Mouse (Mus musculus): ENCODE measurements at regions not wholly inside any gene's neighbourhood (a gene's known extent, or its start where the extent isn't known, plus 50 kb on each side); places are given as distances from the start of the nearest gene placed in this dataset.
A peak's percentile ranks its signal among the peaks of the same experiment; 100 is the strongest.

- Histone ChIP-seq H3K4me1 (ENCODE audit: control insufficient read depth in 2 of 2, insufficient read depth in 2 of 2, low read length in 2 of 2, poor library complexity in 1 of 2) (peaks cover 2 to 10% of the 10 kb centered on the region in 2 experiments; a peak in 2 of 4 replicates), H3K27ac (ENCODE audit: insufficient read depth, low read depth, low read length, poor library complexity, severe bottlenecking) (no peak overlapping the region), H3K36me3 (ENCODE audit: control insufficient read depth, insufficient read depth, low read length, poor library complexity, severe bottlenecking) (no peaks in the 10 kb centered on the region), H3K9me3 (ENCODE audit: control insufficient read depth, insufficient read depth, low read depth, low read length) (no peaks in the 10 kb centered on the region), H3K4me3 (ENCODE audit: insufficient read depth in 1 of 2, low read depth in 1 of 2, low read length in 2 of 2, poor library complexity in 1 of 2, severe bottlenecking in 1 of 2) (no peak overlapping the region), H3K9ac (ENCODE audit: insufficient read depth, low read depth, low read length, poor library complexity, severe bottlenecking) (no peak overlapping the region)
- TF ChIP-seq ZC3H11A (IDR thresholded peaks at IDR 0.05; ENCODE audit: borderline replicate concordance, low read depth, low read length), result no peak
- TF ChIP-seq MAFK (IDR thresholded peaks at IDR 0.05; ENCODE audit: insufficient read depth, low read depth, low read length), result no peak
- no peak for TF ChIP-seq HCFC1 (IDR thresholded peaks at IDR 0.05; ENCODE audit: borderline replicate concordance, insufficient read depth, low read length)
- no peak for TF ChIP-seq ZNF384 (IDR thresholded peaks at IDR 0.05; ENCODE audit: low read depth, low read length)
- in situ Hi-C loops (cut with MboI; ENCODE audit: low sequenced_read_pairs in 2 of 2, unreplicated experiment in 2 of 2), result no loop called here
- no peak for DNase-seq (ENCODE audit: low read depth, low spot score)
Measured at GRCm38 (mm10) chr2:144185175-144185574, 85.3 kb upstream of the Mgme1 start.

GRCm38 (mm10) chr2:144186426-144186825 lies 84.0 kb upstream of the Mgme1 start:
- H3K27ac ChIP-seq (ENCODE audit: insufficient read depth, low read depth, low read length, poor library complexity, severe bottlenecking), result no peak overlapping the region
- no peak overlapping the region for H3K9ac ChIP-seq (ENCODE audit: insufficient read depth, low read depth, low read length, poor library complexity, severe bottlenecking)
- in situ Hi-C loops (cut with MboI; ENCODE audit: low sequenced_read_pairs in 2 of 2, unreplicated experiment in 2 of 2), result no loop called here
- no peaks in the 10 kb centered on the region for H3K9me3 ChIP-seq (ENCODE audit: control insufficient read depth, insufficient read depth, low read depth, low read length)
- no peaks in the 10 kb centered on the region for H3K36me3 ChIP-seq (ENCODE audit: control insufficient read depth, insufficient read depth, low read length, poor library complexity, severe bottlenecking)
- no peak overlapping the region for H3K4me3 ChIP-seq (ENCODE audit: insufficient read depth in 1 of 2, low read depth in 1 of 2, low read length in 2 of 2, poor library complexity in 1 of 2, severe bottlenecking in 1 of 2)
- H3K4me1 ChIP-seq (ENCODE audit: control insufficient read depth in 2 of 2, insufficient read depth in 2 of 2, low read length in 2 of 2, poor library complexity in 1 of 2), result peaks cover 2 to 16% of the 10 kb centered on the region in 2 experiments; a peak in 3 of 4 replicates
- DNase-seq (ENCODE audit: low read depth, low spot score), result no peak
- no peak for TF ChIP-seq ZC3H11A (IDR thresholded peaks at IDR 0.05; ENCODE audit: borderline replicate concordance, low read depth, low read length)
- TF ChIP-seq CHD2 (IDR thresholded peaks at IDR 0.05; ENCODE audit: low read depth, low read length), result no peak
- TF ChIP-seq MAFK (IDR thresholded peaks at IDR 0.05; ENCODE audit: insufficient read depth, low read depth, low read length), result no peak
- no peak for TF ChIP-seq ZNF384 (IDR thresholded peaks at IDR 0.05; ENCODE audit: low read depth, low read length)
- no peak for TF ChIP-seq HCFC1 (IDR thresholded peaks at IDR 0.05; ENCODE audit: borderline replicate concordance, insufficient read depth, low read length)

- H3K27ac ChIP-seq (ENCODE audit: insufficient read depth, low read depth, low read length, poor library complexity, severe bottlenecking), result no peak overlapping the region
Measured at GRCm38 (mm10) chr2:144188076-144188475, 82.4 kb upstream of the Mgme1 start.

DNA sequence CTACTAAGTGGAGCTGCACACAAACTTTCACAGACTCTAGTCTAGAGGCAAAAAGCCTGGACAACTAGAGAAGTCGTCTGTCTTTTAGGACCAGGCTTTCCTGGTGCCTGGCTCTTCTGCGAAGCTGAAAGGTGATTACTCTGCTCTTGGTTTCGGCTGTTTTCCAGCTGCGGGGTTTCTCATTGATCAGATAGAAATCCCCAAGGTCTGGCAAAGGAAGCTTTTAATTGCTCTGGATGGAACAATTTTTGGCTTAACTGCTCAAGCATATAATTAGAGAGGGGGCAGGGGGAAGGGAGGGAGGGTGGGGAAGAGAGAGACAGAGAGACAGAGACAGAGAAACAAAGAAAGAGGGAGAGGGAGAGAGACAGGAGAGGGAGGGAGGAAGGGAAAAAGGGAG lies 82.0 kb upstream of the Mgme1 start:
- Histone ChIP-seq H3K27ac (ENCODE audit: insufficient read depth, low read depth, low read length, poor library complexity, severe bottlenecking) (no peak overlapping the region), H3K4me1 (ENCODE audit: control insufficient read depth in 2 of 2, insufficient read depth in 2 of 2, low read length in 2 of 2, poor library complexity in 1 of 2) (peaks cover 2 to 18% of the 10 kb centered on the region in 2 experiments; a peak in 3 of 4 replicates), H3K9ac (ENCODE audit: insufficient read depth, low read depth, low read length, poor library complexity, severe bottlenecking) (no peak overlapping the region), H3K9me3 (ENCODE audit: control insufficient read depth, insufficient read depth, low read depth, low read length) (no peaks in the 10 kb centered on the region), H3K4me3 (ENCODE audit: insufficient read depth in 1 of 2, low read depth in 1 of 2, low read length in 2 of 2, poor library complexity in 1 of 2, severe bottlenecking in 1 of 2) (no peak overlapping the region), H3K36me3 (ENCODE audit: control insufficient read depth, insufficient read depth, low read length, poor library complexity, severe bottlenecking) (no peaks in the 10 kb centered on the region)
- DNase-seq (ENCODE audit: low read depth, low spot score), result no peak
- TF ChIP-seq ZNF384 (IDR thresholded peaks at IDR 0.05; ENCODE audit: low read depth, low read length) (no peak), HCFC1 (IDR thresholded peaks at IDR 0.05; ENCODE audit: borderline replicate concordance, insufficient read depth, low read length) (no peak), CHD2 (IDR thresholded peaks at IDR 0.05; ENCODE audit: low read depth, low read length) (no peak), ZC3H11A (IDR thresholded peaks at IDR 0.05; ENCODE audit: borderline replicate concordance, low read depth, low read length) (no peak), MAFK (IDR thresholded peaks at IDR 0.05; ENCODE audit: insufficient read depth, low read depth, low read length) (no peak)
- in situ Hi-C loops (cut with MboI; ENCODE audit: low sequenced_read_pairs in 2 of 2, unreplicated experiment in 2 of 2), result no loop called here

More at GRCm38 (mm10) chr2:144188076-144188475, 82.4 kb upstream of the Mgme1 start:
- Histone ChIP-seq H3K9ac (ENCODE audit: insufficient read depth, low read depth, low read length, poor library complexity, severe bottlenecking) (no peak overlapping the region), H3K36me3 (ENCODE audit: control insufficient read depth, insufficient read depth, low read length, poor library complexity, severe bottlenecking) (no peaks in the 10 kb centered on the region), H3K9me3 (ENCODE audit: control insufficient read depth, insufficient read depth, low read depth, low read length) (no peaks in the 10 kb centered on the region), H3K4me1 (ENCODE audit: control insufficient read depth in 2 of 2, insufficient read depth in 2 of 2, low read length in 2 of 2, poor library complexity in 1 of 2) (peaks cover 2 to 18% of the 10 kb centered on the region in 2 experiments; a peak in 3 of 4 replicates), H3K4me3 (ENCODE audit: insufficient read depth in 1 of 2, low read depth in 1 of 2, low read length in 2 of 2, poor library complexity in 1 of 2, severe bottlenecking in 1 of 2) (no peak overlapping the region)
- TF ChIP-seq HCFC1 (IDR thresholded peaks at IDR 0.05; ENCODE audit: borderline replicate concordance, insufficient read depth, low read length), result no peak
- TF ChIP-seq ZC3H11A (IDR thresholded peaks at IDR 0.05; ENCODE audit: borderline replicate concordance, low read depth, low read length), result no peak
- no peak for TF ChIP-seq MAFK (IDR thresholded peaks at IDR 0.05; ENCODE audit: insufficient read depth, low read depth, low read length)
- TF ChIP-seq CHD2 (IDR thresholded peaks at IDR 0.05; ENCODE audit: low read depth, low read length), result no peak
- no peak for TF ChIP-seq ZNF384 (IDR thresholded peaks at IDR 0.05; ENCODE audit: low read depth, low read length)
- in situ Hi-C loops (cut with MboI; ENCODE audit: low sequenced_read_pairs in 2 of 2, unreplicated experiment in 2 of 2), result no loop called here
- no peak for DNase-seq (ENCODE audit: low read depth, low spot score)

- no peak overlapping the region for H3K9ac ChIP-seq (ENCODE audit: insufficient read depth, low read depth, low read length, poor library complexity, severe bottlenecking)
- TF ChIP-seq MAFK (IDR thresholded peaks at IDR 0.05; ENCODE audit: insufficient read depth, low read depth, low read length), result peak; percentile 42; the same call in 1 of the 2 replicates
- no peak for TF ChIP-seq ZC3H11A (IDR thresholded peaks at IDR 0.05; ENCODE audit: borderline replicate concordance, low read depth, low read length)
- no peak for TF ChIP-seq CHD2 (IDR thresholded peaks at IDR 0.05; ENCODE audit: low read depth, low read length)
- H3K4me3 ChIP-seq (ENCODE audit: insufficient read depth in 1 of 2, low read depth in 1 of 2, low read length in 2 of 2, poor library complexity in 1 of 2, severe bottlenecking in 1 of 2), result no peak overlapping the region
- in situ Hi-C loops (cut with MboI; ENCODE audit: low sequenced_read_pairs in 2 of 2, unreplicated experiment in 2 of 2), result no loop called here
- H3K4me1 ChIP-seq (ENCODE audit: control insufficient read depth in 2 of 2, insufficient read depth in 2 of 2, low read length in 2 of 2, poor library complexity in 1 of 2), result peaks cover 2 to 18% of the 10 kb centered on the region in 2 experiments; a peak in 3 of 4 replicates
- no peak overlapping the region for H3K27ac ChIP-seq (ENCODE audit: insufficient read depth, low read depth, low read length, poor library complexity, severe bottlenecking)
- no peaks in the 10 kb centered on the region for H3K9me3 ChIP-seq (ENCODE audit: control insufficient read depth, insufficient read depth, low read depth, low read length)
- no peak for DNase-seq (ENCODE audit: low read depth, low spot score)
- no peaks in the 10 kb centered on the region for H3K36me3 ChIP-seq (ENCODE audit: control insufficient read depth, insufficient read depth, low read length, poor library complexity, severe bottlenecking)
Measured at GRCm38 (mm10) chr2:144189756-144190155, 80.7 kb upstream of the Mgme1 start.

Data from ES-E14 (cell line).